Mouse (Mus musculus): ENCODE data around the gene Thoc5. TPM values are rescaled to one million over a fixed set of nuclear protein-coding genes. Genes with fewer than 3 reads are reported as not detected.
A peak's percentile ranks its signal among the peaks of the same experiment; 100 is the strongest.

The Thoc5 gene
- total RNA-seq, 2 experiments from 2014 or later: 16.5 to 31.6 TPM

- ATAC-seq (ENCODE audit: poor library complexity, severe bottlenecking): peak; percentile 91
These were observed 78.1 kb downstream of the Thoc5 start for GRCm38 (mm10) chr11:4972967-4973870.

- no peak for ATAC-seq (ENCODE audit: poor library complexity, severe bottlenecking)
These were observed 78.7 kb downstream of the Thoc5 start for GRCm38 (mm10) chr11:4973871-4974256.

- peak; percentile 43; the same call in 1 of the 2 replicates for ATAC-seq (ENCODE audit: poor library complexity, severe bottlenecking)
These were observed 79.4 kb downstream of the Thoc5 start for GRCm38 (mm10) chr11:4974376-4975122.

- peak; percentile 59 for ATAC-seq (ENCODE audit: poor library complexity, severe bottlenecking)
These were observed 80.5 kb downstream of the Thoc5 start for GRCm38 (mm10) chr11:4975623-4976022.

Other genes with a start within 250 kb of the Thoc5 start
- 135 and 148 TPM in 2 replicates for gene Uqcr10, start 191.0 kb upstream of the Thoc5 start, total RNA-seq (2015)
- 73.7 and 87.8 TPM in 2 replicates for gene Uqcr10, start 191.0 kb upstream of the Thoc5 start, total RNA-seq (2017)
- gene Zmat5, start 190.6 kb upstream of the Thoc5 start, total RNA-seq (2015): 35.2 and 45.0 TPM in 2 replicates
- 11.7 and 12.5 TPM in 2 replicates for gene Zmat5, start 190.6 kb upstream of the Thoc5 start, total RNA-seq (2017)
- gene Cabp7, start 148.5 kb upstream of the Thoc5 start, total RNA-seq (2015): not detected in 2 replicates
- not detected in 2 replicates for gene Cabp7, start 148.5 kb upstream of the Thoc5 start, total RNA-seq (2017)
- 12.4 and 12.6 TPM in 2 replicates for gene Nf2, start 45.8 kb upstream of the Thoc5 start, total RNA-seq (2015)
- gene Nf2, start 45.8 kb upstream of the Thoc5 start, total RNA-seq (2017): 36.7 and 55.3 TPM in 2 replicates
- 1.8 and 3.1 TPM in 2 replicates for gene Nipsnap1, start 21.4 kb upstream of the Thoc5 start, total RNA-seq (2015)
- 3.9 and 5.9 TPM in 2 replicates for gene Nipsnap1, start 21.4 kb upstream of the Thoc5 start, total RNA-seq (2017)
- gene Nefh, start 52.7 kb downstream of the Thoc5 start, total RNA-seq (2015): 0.21 and 0.33 TPM in 2 replicates
- gene Nefh, start 52.7 kb downstream of the Thoc5 start, total RNA-seq (2017): 0.22 and 0.28 TPM in 2 replicates
- 38.8 and 39.4 TPM in 2 replicates for gene Ap1b1, start 91.5 kb downstream of the Thoc5 start, total RNA-seq (2015)
- 37.0 and 38.3 TPM in 2 replicates for gene Ap1b1, start 91.5 kb downstream of the Thoc5 start, total RNA-seq (2017)
- not detected in 2 replicates for gene Rasl10a, start 162.8 kb downstream of the Thoc5 start, total RNA-seq (2015)
- not detected in 2 replicates for gene Rasl10a, start 162.8 kb downstream of the Thoc5 start, total RNA-seq (2017)
- 1.5 and 2.4 TPM in 2 replicates for gene Gas2l1, start 170.0 kb downstream of the Thoc5 start, total RNA-seq (2015)
- gene Gas2l1, start 170.0 kb downstream of the Thoc5 start, total RNA-seq (2017): 0.89 and 1.1 TPM in 2 replicates
- 2.6 and 6.0 TPM in 2 replicates for gene Rhbdd3, start 203.6 kb downstream of the Thoc5 start, total RNA-seq (2015)
- 11.5 and 14.5 TPM in 2 replicates for gene Rhbdd3, start 203.6 kb downstream of the Thoc5 start, total RNA-seq (2017)
- 129 and 153 TPM in 2 replicates for gene Ewsr1, start 203.9 kb downstream of the Thoc5 start, total RNA-seq (2015)
- 326 and 348 TPM in 2 replicates for gene Ewsr1, start 203.9 kb downstream of the Thoc5 start, total RNA-seq (2017)